Mouse (Mus musculus): ENCODE measurements around the gene Rnf223.
A peak's percentile ranks its signal among the peaks of the same experiment; 100 is the strongest.

Rnf223 gene

DNA sequence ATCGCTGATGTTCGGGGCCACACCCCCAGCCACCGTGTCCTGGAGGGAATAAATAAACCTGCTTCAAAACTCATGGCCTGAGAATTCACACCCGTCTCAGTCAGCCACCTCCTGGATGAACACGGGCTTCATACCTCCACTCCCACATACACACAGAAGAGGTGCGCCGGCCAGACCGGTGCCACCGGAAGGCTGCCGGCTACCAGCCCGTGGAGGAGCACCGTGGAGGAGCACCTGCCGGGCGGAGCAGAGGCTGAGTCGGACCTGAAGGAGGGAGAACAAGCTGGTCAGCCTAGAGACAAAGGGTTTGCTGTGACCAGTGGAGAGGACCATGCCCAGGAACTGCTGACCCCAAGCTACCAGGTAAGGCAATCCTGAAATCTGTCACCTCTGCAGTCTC is at the start of gene Rnf223:
TSS of gene Rnf223 (plus strand) at position 78 of the 400 bp plus-strand sequence.
- no peak for DNase-seq (ENCODE audit: low read depth in 2 of 2, low spot score in 2 of 2)

DNA sequence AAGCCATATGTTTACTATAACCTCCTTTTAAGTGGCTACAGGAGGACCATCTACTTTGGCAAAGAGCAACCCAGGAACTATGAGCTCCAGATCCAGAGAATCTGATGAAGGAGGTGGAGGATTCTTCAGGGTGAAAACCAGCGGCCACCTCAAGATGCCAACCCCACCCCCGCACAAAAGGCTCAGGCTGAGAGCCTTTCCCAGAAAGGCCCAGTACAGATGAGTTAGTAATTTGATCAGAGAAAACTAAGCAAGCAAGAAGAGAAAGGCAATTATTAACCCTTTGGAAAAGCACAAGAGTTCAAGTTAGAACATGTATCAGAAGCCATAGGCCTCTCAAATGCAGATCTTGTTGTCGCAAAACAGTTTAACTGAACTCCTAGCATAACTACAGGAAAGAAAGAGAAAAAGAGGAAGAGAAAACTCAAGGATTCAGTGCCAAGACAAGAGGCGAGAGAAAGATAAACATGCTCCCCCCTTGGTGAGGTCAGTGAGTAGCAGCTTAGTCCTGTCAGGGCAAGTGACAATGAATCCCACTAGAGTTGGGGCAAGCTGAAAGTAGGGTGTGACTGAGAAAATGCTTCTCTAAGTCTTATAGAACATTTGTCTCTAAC is 47.6 kb upstream of the Rnf223 start:
- no peak for DNase-seq (ENCODE audit: low read depth in 2 of 2, low spot score in 2 of 2)

DNA sequence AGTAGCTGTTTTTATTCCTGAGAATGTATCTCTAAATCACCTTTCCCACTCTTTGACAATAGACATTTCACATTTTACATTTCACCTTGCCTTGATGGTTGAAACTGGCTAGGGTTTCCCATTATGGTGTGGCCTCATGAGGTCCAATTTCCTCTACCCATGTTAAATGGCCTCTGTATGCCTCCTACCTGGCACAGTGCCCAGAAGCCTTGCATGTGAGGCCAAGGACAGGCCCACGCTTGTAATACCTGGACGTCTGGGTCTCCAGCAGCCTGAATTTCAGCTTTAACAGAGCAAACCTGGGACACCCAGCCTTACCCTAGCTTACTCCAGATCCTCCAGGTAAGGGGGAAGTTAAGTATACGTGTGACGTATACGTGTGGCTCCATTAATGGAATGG is 47.0 kb upstream of the Rnf223 start:
- DNase-seq (ENCODE audit: low read depth in 2 of 2, low spot score in 2 of 2): no peak

DNA sequence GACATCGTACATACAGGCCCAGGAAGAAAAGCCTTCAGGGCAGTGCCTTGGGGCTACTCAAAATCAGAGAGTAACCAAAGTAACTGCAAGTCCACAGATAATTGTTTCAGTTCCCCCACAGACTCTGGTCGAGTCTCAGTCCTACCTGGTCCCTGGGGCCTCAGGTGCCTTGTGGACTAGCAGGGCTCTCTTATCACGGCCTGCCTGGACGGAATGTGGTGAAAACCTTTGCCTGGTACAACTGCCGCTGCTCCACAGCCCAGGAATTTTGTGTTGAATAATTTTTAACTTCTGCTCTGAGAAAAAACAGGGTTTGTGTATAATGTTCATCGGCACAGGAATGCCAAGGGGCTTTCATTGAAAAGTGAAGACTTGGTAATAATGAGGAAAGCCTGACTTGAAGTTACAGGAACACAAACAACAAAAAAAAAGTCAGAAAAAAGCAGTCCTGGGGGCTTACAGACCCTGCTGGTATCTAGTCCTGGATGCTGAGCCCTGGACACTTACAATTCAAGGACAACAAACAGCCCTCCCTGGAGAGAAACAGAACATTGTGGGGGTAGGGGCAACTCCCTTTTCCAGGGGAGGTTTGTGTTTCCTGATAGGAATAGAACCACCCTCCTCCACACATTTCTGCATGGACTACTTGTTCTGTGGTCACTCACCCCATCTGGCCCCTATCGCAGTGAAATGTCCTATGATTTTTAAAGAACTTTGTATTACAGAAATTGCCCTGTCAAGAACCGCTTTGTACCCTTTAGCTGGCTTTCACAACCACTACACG is 46.0 kb upstream of the Rnf223 start:
- DNase-seq (ENCODE audit: low read depth in 2 of 2, low spot score in 2 of 2): no peak

DNA sequence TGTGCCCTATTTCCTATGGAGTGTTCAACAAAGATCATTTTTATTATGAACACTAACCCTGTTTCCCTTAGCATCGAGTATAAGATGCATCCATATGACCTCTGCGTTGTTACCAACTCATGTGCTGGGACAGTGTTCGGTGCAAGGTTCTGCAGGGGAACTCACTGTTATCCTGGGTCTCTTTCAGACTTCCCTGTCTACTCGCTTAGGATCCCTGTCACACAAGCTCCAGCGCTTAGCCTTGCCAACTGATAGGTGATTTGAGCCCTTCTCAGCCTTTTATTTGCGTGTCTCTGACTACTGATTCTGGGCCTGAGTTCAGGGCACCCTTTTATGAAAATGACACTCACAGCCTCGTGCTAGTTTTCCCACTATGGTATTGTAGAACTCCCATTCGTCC is 45.1 kb upstream of the Rnf223 start:
- no peak for DNase-seq (ENCODE audit: low read depth in 2 of 2, low spot score in 2 of 2)

DNA sequence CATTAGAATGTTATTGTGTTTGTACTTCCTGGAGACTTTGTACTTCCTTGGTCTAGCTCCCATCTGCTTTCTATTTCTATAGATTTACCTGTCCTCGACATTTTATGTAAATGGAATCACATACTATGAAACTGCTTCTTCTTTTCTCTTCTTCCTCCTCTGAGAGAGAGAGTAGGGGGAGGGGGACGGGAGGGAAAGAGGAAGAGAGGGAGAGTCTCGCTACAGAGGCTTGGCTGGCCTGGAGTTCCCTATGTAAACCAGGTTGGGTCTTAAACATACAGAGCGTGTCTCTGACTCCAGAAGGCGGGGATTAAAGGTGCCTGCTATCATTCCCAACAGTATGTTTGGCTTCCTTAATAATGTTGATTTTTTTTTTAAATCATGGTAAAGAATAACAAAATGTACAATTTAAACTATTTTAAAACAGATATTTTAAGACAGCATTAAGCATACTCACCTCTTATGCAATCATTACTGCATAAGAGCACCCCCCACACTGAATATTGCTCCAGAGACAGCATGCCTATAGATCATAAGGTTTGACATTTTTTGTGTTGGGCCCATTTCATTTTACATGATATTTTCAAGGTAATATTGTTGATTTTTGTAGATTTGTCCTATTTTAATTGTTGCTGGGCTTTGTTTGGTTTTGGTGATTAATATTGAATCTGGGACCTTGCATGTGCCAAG is 42.8 kb upstream of the Rnf223 start:
- no peak for DNase-seq (ENCODE audit: low read depth in 2 of 2, low spot score in 2 of 2)

DNA sequence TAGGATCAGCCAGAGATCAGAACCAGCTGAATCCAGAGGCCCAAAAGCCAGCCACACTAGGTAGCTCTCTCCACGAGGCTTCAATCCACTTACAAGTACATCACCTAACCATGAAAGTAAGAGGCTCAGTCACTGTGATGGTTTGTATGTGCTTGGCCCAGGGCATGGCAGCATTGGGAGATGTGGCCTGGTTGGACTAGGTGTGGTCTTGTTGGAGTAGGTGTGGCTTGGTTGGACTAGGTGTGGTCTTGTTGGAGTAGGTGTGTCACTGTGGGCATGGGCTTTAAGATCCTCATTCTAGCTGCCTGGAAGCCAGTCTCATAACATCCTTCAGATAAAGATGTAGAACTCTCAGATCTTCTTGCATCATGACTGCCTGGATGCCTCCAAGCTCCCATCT is 39.1 kb upstream of the Rnf223 start:
- no peak for DNase-seq (ENCODE audit: low read depth in 2 of 2, low spot score in 2 of 2)

DNA sequence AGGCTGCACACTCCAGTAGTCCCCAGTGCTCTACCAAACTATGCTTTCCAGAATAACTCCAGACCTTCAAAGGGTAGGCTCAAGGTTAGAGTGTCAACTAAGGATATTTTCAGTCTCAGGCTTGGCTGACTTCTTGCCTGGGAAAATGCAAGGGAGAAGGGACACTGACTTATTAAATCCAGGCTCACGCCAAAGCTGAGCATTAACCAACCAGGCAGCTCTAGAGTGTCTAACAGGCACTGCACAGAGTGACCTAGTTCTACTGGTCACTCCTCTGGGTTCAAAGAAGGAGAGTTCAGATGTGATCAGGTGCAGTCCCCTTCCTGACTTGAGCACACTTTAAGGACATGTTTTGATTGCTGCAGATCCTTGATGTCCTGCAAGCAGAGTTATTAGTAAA is 37.5 kb upstream of the Rnf223 start:
- DNase-seq (ENCODE audit: low read depth in 2 of 2, low spot score in 2 of 2): no peak

DNA sequence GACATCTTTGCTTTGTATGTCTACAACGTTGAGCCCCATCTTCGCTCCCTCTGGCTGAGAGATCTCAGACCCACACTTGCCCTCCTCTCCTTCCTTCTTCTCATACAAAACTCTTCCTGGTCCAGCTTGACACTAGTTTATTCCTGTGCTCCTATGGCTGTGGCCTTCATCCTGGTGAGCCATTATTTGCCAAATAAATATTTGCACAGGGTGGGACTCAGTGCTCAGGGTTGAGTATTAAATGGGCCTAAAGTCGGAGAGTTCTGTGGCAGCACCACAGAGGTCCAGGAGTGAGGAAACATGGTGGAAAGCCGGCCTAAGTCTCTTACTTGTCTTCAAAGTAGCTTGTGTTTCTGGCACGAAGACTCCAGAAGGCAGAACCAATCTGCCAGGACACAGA is 36.6 kb upstream of the Rnf223 start:
- no peak for DNase-seq (ENCODE audit: low read depth in 2 of 2, low spot score in 2 of 2)

DNA sequence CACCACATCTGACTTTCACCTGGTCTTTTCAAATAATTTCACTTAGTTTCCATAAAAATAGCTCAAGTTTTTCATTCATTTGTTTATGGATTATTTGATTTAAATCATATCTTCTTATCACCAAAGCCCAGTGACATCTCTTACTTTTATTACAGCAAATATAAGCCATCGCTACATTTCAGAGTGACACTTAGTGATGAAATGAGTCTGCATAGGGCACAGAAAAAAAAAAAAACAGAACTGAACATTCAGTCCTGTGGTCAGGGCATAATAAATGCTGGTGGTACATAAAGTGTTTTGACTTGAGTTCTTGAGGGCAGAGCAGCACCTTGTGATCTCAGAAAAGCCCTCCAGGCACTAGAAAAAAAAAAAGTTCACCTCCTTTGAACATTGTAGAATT is 34.1 kb upstream of the Rnf223 start:
- no peak for DNase-seq (ENCODE audit: low read depth in 2 of 2, low spot score in 2 of 2)

DNA sequence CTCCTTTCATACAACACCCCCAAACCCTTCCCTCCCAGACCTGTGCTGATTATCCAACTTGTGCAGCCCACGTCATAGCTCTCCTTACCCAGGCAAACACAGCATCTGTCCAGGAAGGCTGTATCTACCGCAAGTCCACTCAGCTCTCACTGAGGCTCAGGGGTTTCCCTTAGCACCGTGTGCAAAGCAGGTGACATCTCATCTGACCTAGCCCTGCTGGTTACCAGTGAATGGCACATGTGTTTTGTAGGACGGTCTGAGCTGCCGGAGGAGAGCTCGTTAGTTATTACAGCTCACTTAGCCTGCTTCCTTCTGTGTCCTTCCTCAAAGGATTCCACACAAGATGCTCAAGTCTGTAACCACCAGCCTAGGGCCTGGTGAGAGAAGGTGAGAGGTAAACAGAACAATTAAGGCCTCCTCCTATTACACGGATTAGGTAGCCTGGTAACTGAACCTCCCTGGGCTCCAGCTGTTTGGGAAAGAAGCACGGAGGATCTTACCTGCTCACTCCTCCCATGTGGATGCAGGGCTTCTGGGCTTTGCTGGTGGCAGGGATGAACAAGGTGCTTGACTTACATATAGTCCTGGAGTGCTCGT is 32.4 kb upstream of the Rnf223 start:
- DNase-seq (ENCODE audit: low read depth in 2 of 2, low spot score in 2 of 2): no peak

DNA sequence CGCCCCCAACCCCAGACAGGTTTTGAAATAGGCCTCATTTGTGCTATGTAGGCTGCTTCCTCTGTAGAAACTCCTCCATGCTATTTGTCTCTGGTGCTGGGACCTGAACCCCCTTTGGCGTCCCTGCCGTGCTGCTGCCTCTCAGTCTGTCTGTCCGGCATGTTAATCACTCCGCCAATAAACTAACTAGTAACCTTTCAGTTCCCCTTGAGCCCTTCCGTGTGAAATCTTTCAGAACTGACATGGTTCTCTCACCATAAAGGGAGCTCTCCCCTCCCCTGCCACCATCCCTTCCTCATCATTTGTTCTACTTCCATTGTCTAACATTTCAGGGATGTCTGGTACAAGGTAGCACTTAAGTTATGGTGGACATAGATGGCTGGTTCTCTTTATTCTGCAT is 30.9 kb upstream of the Rnf223 start:
- DNase-seq (ENCODE audit: low read depth in 2 of 2, low spot score in 2 of 2): no peak

DNA sequence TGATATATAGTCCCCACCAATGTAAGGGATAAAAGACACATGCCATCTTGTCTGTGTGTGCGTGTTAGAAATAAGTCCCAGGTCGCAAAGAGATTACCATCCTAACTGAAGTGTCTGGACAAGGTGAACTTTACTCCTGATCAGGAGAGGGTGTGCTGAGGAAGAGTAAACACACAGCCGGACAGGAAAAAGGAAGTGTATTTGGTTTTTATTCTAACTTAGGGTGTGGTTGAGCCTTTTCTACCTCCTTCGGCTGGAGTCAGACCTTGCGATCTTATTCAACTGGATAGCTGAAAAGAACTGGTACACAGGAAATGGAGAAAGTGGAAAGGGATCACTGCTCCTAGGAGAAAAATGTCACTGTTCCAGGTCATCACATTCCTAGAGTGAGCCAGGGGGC is 29.8 kb upstream of the Rnf223 start:
- no peak for DNase-seq (ENCODE audit: low read depth in 2 of 2, low spot score in 2 of 2)

DNA sequence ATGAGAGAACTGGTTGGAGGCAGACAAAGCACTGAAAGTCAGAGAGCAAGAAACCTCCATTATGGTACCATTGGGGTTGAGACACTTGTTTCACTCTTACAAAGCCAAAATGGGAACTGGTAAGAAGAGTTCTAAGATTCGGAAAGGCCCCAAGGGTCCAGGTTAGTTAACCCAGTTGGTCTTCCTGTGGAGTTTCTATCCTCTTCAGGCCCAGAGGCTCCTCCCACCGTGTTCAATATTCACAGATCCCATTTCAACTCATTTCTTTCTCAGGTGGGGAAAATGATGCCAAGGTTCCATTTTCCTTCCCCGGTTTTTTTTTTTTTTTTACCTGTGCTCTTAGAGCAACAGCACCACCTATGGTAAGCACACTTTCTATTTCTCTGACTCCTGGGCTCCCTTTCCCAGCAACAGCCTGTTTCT is 28.8 kb upstream of the Rnf223 start:
- no peak for DNase-seq (ENCODE audit: low read depth in 2 of 2, low spot score in 2 of 2)

DNA sequence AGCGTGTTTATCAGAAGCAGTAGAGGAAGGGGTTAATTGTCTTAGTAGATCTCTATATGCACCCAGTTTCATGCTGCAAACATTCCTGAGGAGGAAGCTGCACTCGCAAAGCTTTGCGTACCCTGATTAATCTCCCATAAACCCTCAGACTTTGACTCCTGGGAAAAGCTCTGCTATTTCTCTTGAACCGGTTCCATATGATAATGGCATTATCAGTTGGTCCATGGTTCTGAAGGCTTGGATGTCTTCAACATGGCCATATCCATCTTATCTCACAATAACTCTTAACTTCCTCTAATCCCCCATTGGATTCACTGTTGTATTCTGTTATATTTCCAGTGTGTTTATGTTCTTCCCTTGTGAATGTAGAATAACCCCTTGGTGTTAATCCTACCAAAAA is 27.0 kb upstream of the Rnf223 start:
- DNase-seq (ENCODE audit: low read depth in 2 of 2, low spot score in 2 of 2): no peak

DNA sequence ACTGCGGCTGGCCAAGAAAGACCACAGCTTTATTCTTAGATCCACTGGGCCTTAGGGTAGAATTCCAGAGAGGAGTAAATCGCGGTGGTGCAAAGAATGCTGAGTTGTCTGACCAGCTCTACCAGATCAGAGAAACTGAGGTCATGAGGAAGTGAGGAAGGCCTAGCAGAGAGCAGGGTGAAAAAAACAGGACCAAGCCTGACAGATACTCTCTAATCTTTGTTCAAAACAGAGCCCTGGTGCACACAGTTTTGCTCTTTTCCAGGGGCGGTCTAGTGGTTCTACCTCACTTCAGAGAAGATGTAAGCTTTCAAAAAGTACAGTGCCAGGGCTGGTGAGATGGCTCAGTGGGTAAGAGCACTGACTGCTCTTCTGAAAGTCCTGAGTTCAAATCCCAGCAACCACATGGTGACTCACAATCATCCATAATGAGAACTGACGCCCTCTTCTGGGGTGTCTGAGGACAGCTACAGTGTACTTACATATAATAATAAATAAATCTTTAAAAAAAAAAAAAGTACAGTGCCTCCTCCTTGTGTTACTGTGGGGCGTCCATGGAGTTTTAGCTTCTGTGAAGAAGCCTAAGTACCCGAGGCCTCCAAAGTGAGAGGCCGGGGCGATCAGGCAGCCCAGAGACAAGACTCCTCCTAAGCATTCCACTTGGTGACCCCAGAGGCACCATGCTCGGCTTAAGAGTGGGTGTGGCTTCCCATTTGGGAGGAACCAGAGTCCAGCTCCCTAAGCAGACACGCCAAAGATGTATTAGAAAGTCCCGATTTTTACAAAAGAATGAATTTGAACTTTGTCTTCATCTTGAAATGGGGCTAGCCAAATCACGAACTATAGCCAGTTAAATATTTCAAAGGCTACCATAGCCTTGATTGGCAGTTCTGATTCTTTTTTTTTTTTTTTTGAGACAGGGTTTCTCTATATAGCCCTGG is 21.4 kb upstream of the Rnf223 start:
- peak in 1 of 2 experiments; percentile 3 for DNase-seq (ENCODE audit: low read depth in 2 of 2, low spot score in 2 of 2)

DNA sequence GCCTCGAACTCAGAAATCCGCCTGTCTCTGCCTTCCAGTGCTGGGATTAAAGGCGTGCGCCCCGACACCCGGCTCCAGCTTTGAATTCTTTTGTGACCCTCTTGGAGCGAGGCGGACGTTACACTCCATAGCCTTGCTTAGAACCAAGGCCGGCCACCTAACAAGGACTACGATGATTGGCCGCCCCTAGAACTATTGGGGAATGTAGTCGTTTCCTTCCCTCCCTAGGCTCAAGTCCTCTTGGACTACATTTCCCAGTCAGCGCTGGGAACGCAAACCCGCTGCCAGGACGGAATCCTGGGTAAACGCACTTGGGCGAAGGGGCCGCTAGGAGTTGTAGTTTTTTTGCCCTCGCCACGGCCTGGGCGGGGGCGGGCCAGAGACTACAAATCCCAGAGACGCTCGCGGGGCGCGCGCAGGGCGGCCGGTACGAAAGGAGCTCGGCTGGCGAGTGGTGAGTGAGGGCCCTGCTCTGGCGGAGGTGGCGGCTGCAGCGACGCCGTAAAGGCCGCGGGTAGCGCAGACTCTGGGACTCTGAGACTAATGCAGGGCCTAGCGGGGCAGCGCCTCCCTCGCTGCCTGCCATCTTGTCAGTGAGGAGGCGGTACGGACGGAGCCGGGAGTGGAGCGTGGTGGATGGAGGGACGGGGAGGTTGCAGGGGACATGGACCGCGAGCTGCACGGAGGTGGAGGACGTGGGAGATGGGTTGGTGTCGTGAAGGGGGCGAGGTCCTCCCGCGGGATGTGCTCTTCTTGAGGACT is 20.6 kb upstream of the Rnf223 start, which contains the start of gene 9430015G10Rik:
TSS of gene 9430015G10Rik (plus strand) at position 413 of the 762 bp plus-strand sequence.
- DNase-seq (ENCODE audit: low read depth in 2 of 2, low spot score in 2 of 2): peak; percentile 95 to 96

DNA sequence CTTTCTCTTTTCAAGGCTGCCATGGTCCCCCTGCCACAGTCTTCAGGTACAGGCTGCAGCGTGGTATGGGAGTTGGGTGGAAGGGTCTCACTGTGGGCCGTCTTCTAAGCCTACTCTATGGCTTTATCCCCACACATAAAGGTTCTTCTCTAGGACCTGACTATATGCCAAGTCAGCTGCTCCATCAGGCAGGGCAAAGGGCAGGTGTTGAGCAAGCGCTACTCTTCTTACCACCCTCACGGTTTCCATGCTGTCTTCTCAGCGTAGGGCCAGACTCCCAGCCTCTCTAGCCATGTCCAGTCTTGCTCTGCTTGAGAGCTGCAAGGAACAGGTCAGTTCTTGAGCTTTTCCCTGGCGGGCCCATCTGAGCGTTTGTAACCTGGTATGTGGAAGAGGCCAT is 6.2 kb upstream of the Rnf223 start:
- DNase-seq (ENCODE audit: low read depth in 2 of 2, low spot score in 2 of 2): no peak

DNA sequence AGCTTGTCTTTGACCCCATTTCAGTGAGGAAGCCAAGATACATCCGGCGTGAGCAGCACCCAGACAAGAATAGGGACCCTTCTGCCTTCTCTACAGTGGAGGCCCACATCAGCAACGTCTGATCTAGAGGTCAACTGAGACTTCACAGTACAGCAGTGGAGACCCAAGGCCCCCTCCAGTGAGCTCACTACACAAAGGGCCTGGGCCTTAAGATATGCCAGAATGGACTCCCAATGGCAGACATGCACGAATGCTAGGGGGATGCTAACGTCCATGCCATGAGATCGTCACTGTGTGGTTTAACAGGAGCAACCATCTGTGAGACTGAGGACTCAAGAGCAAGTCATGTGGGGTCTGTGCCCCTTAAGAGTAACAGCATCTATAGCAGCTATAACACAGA is 4.9 kb upstream of the Rnf223 start:
- DNase-seq (ENCODE audit: low read depth in 2 of 2, low spot score in 2 of 2): no peak

DNA sequence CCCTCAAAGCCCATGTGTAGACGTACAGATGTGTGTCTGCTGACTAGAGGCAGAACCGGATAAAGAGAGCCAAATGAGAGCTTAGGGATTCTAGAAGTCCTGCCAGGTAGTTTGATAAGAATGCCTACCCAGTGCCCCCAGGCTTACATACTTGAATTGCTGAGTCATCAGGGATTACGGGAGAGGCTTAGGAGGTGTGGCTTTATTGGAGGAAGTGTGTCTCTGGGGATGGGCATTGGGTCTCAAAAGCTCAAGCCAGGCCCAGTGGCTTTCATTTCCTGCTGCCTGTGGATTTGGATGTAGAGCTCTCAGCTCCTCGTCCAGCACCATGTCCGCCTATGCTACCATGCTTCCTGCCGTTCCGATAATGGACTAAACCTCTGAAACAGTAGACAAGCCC is 3.5 kb upstream of the Rnf223 start:
- DNase-seq (ENCODE audit: low read depth in 2 of 2, low spot score in 2 of 2): no peak
